Mouse (Mus musculus): ENCODE data around the gene Cyb5r3.
"Not testable (repeated sequence)": the region's sequence is repeated elsewhere in the genome, so short reads cannot be mapped to it uniquely, and the experiment has no call there.

The Cyb5r3 gene

DNA sequence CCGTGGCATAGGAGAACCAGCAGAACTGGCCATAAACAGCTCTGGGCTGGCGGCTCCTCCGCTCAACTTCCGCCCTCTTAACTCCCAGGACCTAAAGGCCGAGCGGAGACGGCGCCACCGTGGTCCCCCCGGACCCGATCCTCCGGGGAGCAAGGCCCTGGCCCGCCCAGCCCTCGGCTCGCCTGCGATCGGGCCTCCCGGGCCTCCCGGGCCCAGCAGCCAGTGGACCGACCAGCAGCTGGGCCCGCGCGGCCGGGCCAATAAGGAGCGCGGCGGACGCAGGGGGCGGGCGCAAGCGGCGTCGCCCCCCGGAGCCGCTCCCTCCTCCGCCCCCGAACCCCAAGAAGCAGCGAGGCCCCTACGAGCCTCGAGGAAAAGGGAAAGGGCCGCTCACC is 23.6 kb downstream of the Cyb5r3 start:
- DNase-seq: no peak

DNA sequence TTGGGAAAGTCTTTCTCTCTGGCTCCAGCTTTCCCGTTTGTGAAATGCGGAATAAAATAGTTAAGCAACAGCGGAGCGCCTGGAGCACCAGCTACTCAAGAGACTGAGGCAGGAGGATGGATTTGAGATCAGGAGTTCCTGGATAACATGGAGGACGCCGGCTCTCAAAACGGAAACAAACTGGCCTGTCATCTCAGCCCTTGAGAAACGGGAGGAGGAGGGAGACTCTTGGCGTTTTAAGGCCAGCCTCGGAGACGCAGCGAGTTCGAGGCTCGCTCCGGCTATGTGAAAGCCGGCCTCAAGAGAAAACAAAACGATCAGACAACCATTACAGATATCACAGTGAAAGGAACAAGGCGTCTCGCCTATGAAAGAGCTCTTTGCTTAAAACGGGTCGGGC is 24.0 kb downstream of the Cyb5r3 start:
- no peak for DNase-seq

DNA sequence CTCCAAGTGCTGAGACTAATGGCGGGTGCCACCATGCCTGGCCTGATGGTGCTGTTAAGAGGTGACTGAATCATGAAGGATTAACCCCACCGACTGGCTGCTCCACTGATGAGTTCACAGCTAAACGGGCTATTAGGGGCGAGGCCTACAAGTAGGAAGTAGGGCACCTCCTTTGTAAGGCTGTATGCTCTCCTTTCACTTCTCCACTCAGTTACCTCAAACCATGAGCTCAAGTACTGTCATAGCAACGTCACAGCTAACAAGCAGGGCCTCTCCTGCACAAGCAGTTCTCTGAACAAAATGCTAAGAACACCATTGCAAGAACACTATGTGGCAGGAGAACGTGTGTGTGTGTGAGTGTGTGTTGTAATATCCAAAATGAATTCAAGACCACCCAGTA is 26.9 kb downstream of the Cyb5r3 start:
- DNase-seq: no peak

DNA sequence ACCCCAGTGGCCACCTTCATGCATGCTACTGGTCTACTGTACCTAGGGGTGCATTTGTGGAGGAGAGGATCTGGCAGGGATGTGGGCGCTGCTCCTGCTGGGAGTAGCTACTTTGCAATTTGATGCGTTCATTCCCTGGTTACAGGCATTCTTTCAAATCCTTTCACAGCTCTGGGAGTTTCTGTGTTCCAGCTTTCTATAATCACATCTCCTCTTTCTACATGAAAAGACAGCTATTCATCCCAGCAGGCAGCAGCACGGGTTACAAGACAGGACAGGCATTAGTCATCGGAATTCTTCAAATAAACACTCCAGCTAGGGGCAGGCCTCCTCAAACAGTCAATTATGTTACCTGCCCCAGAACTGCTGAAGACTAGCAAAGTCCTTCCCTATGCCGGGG is 29.5 kb downstream of the Cyb5r3 start:
- DNase-seq: no peak

DNA sequence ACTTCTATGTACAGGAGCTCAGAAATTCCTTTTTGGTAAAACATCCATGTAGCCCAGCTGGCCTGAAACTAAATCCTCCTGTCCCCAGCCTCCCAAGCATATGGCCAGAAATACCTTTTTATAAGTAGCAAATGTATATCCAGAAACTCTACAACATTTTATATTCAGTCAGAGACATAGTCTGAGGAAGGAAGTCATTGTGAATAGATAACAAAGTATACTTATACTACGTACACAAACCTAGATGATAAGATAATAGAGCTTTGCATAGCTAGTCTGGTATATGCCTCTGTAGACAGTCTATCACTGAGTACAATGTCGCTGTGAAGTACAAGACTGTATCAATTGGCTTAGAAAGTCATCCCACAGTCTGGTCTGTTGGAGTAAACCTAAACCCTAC is 36.7 kb downstream of the Cyb5r3 start:
- no peak for DNase-seq

DNA sequence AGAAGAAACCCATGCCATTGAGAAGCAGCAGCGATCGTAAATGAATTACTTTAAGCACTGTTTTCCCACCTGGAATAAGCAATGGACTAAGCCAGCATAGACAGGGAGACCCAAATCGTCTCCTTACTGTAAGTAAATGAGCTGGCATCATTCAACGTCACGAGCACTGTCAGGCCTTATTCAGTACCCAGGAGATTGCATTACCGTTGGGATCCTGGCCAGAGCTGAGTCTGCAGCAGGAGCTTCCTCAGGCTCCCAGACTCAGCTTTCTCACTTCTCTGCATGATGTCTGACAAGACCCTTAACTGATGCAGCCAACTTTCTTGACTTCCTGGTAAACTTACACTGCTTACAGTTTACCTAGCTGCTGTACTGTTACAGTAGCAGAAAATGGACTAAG is 37.7 kb downstream of the Cyb5r3 start:
- no peak for DNase-seq

DNA sequence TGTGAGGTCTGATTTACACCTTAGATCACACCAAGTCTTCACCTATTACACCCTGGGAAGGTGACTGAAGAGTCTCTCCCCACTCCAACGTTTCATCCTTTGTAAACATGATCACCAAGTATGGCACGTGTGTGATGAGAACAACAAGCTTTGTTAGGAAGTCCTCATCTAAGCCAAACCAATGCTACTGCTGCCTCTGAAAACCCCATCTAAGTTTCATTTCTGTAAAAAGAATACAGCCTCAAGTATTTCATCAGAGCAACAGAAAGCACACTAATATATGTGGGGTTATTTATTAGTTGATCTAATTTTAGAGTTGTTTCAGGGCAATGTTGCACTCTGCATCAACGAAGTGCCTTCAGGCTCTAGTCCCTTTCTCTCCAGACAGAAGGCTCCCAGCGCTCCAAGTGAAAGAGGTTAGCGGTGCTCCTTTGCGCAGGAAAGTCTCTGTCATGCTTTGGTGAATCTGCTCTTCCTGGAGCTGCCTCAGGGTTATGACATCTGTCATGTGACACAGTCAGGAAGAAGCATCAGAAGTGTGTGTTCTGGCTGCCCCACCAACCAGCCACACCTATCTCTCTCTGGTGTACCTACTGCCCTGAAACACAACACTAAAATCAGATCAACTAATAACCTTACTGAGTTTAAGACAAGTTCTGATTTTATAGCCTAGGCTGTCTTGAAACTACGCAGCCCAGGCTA is 42.7 kb downstream of the Cyb5r3 start:
- no peak for DNase-seq

DNA sequence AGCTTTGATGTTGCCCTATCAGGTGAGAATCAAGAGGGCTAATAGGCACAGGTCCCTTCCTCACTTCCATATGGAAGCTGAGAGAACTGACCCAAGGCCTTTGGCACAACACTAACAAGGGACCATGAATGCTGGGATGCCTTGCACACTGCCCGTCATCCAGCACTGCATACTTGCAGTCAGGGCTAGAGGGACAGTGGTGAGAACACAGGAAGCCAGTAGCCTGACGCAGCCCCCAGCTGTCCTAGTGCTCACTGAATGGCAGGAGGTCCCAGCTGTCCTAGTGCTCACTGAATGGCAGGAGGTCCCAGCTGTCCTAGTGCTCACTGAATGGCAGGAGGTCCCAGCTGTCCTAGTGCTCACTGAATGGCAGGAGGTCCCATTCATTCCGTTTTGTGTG is 45.4 kb downstream of the Cyb5r3 start:
- DNase-seq: not testable (repeated sequence)

DNA sequence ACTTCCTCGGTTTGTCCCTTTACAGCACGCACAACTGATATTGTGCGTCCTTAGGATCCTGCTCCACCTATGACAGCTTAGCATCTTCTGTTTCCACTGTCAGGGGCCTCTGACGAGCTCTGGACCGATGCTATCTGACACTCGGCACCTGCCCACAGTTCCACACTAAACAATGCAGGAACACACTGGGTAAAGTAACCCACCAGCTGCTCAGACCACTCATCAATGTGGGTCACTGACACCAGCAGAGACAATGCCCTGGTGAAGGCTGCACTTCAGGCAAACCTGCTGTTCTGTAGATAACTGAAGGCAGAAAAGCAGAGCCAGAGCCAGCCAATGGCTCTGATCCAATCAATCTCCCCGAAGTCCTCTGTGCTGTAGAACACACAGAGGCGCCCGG is 45.8 kb downstream of the Cyb5r3 start:
- no peak for DNase-seq

DNA sequence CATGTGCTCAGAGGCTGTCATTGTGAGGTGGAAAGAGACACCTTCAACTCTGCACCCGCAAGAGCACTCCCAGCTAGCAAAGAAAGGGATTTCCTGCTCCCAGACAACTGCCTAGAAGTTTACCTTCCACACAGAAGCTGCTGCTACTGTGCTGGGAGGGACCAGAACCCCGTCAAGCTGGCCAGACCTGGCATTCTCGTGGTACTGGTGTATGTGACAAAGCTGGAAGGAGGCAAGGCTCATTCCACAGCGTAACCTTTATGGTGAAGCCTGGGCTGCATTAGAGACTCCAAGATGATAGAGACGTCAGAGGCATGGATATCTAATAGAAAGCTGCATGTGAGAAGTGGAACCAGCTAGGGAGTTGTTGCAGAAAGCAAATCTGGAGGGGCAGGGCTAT is 47.8 kb downstream of the Cyb5r3 start:
- no peak for DNase-seq

DNA sequence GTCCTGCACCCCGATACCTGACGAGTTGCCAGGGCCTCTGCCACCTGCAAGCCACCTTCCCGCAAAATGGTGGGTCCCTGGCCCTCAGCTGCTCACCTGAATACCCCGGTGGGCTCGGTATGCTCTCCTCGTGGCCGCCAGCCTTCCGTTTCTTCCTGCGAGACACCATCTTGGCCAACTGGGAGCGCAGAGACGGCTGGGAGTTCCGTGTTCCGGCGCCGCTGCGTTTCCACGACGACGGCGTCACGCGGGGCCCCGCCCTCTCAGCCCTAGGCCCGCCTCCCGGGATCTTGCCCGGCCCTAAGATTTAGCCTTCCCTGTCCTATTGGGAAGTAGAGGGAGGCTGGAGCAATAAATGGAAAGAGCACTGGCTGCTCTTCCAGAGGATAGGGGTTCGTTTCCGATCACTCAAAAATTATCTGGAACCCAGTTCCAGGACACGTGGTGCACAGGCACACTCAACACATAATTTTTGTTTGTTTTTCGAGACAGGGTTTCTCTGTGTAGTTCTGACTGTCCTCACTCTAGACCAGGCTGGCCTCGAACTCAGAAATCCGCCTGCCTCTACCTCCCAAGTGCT is 49.7 kb downstream of the Cyb5r3 start, which contains the start of gene Rrp7a:
Gene Rrp7a, minus strand, starts transcription at position 236 of the 580 bp plus-strand sequence.
- DNase-seq: peak; percentile 95

DNA sequence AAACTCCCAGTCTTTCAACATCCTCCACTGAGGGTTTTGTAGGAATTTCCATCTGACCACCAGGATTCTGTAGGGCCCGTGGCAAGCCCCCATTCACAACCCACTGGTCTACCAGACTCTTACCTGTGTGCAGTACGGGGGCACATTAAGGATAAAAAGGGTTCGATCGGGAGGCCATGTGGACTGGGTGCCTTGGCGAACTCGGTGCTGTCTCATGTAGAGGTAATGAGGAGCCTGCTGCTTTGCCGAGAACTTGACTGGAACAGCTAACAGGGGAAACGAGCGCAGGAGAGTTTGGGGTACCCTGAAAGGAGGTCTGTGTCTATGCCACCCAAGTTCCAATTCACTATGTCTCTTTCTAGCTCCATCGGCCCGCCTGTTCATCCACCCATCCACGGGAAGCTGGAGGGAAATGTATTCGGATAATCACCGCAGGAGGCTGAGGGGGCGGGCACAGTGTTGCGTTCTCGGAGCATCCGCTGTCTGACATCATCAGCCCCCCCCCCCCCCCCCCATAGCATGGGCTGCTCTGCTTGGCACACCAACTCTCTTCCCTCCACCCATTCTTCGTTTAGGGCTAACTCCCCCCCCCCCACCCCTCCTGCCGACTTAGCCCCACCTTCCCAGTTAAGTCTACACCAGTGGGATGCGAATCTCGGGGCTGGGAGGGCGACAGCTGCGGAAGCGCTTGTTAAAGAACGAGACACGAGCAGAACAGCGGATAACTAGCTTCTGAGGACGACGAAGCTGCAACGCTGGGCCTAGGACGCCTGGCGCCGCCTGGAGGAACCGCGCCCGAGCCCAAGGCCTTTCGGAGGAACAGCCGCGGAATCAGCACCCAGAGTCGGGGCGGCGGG is 50.5 kb downstream of the Cyb5r3 start:
- peak; percentile 34 for DNase-seq

DNA sequence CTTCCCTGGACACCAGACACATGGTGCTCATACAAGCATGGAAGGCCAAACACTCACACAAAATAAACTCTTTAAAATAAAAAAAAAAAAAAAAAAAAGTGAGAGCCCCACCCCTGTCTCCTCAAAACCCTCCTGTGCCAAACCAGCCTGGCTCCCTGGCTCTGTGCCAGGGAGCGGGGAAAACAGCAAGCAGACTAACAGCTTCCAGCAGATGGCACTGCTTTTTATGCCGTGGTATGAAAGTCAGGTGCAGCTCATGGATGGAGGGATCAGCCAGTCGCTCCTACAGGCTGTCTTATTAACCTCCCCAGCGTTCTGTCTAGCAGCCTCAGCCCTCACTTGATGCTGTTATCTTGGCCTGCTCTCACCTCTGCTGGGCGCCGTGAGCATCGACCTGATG is 54.0 kb downstream of the Cyb5r3 start:
- peak; percentile 71 for DNase-seq

DNA sequence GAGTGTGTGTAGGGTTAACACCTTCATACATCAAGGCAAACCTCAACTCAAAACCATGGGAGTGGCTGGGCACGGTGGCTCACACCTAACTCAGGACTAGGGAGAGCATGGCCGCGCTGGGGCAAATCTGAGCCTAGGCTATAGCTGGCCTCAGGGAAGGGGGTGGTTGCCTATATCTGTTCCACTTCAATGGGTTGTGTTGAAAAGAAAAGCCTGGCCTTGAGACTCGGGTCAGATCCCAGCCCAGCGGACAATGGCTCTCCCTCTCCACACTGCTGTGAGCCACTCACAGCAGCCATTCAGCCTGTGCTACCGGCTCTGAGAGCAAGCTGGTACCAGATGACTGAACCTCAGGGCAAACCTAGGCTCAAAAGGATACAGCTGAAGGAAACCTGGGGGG is 57.3 kb downstream of the Cyb5r3 start:
- no peak for DNase-seq

DNA sequence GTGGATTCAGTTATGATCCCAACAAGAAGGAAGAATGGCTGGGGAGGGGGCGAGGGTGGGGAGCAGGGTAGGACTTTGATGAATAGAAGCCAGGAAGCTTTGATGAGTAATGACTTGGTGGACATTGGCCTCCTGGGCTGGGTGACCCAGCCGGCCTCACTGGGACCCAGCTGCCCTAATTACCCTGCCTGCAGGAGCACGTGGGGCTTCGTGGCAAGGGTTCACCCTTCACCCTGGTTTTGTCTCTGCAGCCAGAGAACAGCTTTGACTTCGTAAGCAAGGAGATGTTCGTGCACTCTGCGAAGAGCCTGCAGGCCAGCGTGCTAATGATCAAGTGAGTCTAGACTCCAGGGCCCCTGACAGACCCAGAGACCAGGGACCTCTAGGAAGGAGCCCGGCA is 58.3 kb downstream of the Cyb5r3 start:
- DNase-seq: peak; percentile 43

DNA sequence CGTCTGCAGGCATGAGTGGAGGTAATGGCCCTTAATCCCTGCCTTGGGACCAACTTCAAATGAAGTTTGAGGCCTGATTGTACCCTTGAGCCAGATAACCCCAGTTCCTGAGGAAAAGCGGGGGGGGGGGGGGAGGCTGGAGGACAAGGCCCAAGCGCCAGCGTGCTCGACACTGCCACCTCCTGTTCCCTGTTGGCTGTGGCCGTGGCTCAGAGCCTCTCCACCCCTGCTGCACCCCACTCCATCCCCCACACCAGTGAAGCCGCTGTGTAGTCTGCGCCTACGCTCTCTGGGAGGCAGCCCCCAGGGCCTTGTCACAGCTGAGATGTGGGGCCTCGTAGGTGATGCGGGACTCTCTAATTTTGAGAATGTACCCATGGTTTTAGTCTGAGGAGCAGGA is 59.5 kb downstream of the Cyb5r3 start:
- peak; percentile 70 for DNase-seq

DNA sequence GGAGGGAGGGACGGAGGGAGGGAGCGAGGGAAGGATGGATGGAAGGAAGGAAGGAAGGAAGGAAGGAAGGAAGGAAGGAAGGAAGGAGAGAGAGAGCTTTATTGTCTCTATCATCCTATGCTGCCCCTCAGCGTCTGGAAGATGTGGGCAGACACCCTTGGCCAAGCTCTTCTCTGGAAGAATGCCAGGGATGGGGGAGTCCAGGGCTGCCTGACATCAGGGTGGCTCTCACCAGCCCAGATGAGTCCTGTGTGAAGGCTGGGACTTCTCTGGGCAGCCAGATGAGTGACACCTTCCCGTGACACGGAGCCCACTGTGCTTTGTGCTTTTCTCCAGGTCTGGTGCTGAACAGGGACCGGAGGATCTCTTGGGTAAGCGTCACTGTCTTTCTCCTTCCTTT is 60.5 kb downstream of the Cyb5r3 start:
- DNase-seq: no peak

DNA sequence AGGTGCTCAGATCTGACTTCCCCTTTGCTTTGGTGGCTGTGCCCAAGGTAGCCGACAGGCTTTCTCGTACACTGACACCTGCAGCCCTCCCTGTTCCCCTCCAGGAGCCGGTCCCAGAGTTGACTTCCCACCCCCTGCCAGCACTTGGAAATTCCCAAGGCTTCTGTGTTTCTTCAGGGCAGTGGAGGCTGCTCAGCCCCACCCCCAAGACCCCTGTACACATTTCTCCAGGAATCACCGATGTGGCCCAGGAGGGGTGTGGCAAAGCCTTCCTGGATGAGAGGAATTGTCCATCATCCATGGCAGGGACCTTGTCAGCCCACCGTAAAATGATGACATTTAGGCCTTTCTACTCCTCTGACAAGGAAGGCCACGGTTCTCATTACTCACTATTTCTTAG is 61.1 kb downstream of the Cyb5r3 start:
- DNase-seq: no peak

DNA sequence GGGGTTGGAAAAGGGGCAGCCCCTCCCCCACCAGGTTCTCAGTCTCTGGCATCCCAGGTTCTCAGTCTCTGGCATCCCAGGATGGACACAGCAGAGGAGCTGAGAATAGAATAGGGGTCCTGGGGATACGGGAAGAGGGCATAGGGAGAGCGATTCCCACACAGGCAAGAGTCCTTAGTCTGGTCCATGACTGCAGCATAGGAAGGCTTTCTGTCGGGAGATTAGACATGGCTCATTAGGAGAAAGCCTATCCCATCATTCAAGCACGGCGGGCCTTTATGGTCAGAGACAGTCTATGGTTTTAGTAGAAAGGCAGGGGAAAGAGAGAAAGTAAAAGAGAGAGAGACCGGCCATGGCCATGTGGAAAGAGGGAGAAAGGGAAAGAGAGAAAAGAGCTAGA is 64.6 kb downstream of the Cyb5r3 start:
- no peak for DNase-seq

DNA sequence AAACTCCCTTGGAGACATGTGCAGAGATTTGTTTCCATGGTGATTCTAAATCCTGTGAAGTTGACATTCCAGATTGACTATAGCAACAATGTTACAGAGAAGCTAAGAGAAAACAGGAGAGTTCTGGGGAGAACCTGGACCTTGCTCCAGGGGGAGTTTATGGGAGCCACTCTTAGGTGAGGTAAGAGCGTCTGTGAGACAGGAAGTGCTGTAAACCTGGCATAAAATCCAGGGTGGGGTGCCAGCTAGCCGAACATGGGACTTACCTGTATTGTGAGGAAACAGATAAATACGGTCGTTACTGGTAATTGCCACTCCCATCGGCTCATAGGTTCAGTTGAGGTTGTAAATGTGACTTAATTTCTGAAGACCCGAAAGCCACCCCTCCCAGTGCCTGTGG is 66.0 kb downstream of the Cyb5r3 start:
- DNase-seq: no peak
